ENCODE assay signal across 28 mouse cellular contexts in the genomic region with DNA sequence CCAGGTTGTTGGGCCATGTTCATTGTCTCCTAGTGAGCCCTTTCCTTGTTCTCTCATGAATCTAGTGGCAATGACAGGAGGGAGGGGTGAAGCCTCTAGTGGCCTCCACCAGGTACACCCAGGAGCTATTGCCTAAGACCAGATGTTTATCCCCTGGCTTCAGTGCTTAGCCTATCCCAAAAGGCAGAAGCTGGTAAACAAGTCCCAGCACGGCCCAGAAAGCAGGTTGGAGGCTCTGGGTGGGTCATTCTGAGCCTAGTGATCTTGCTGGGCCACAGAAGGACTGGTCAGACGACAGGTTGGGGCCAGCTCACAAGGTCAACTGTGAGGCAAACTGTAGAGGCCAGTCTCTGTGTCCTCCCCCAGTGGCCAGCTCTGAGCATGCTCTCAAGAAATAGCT. TPM values are rescaled to one million over a fixed set of nuclear protein-coding genes. Genes with fewer than 3 reads are reported as not detected.
DNase-seq lines count a peak whose midpoint lies in the region; ATAC-seq and TF ChIP-seq lines count a peak whose summit lies in the region.
"Had no signal": no experiment of that assay in that cellular context is flagged by ENCODE, and none has a peak within 500 bp of the region (broad histone marks: within the 10 kb centered on the region; RNA-seq: fewer than 3 reads in every experiment).

No protein-coding gene starts in this region.

- H3K27me3 ChIP-seq in liver, adult 2 months (ENCODE audit: control insufficient read depth, insufficient read depth, low read length), result no peaks in the 10 kb centered on the region
- no peaks in the 10 kb centered on the region for H3K27me3 ChIP-seq in lung, postnatal 0 days (replicated peaks; ENCODE audit: insufficient read depth, low read length)
- H3K27me3 ChIP-seq: CH12.LX; embryonic facial prominence, embryonic 15.5 days; forebrain, embryonic 15.5 days; heart, embryonic 15.5 days; hindbrain, embryonic 13.5 days; Patski had no signal

- H3K4me2 ChIP-seq in lung, postnatal 0 days (replicated peaks; ENCODE audit: low read depth, low read length), result no peak overlapping the region
- H3K4me2 ChIP-seq: embryonic facial prominence, embryonic 15.5 days; forebrain, embryonic 15.5 days; heart, embryonic 11.5 days; heart, embryonic 15.5 days; hindbrain, embryonic 13.5 days had no signal

- H3K9ac ChIP-seq in liver, adult 2 months (ENCODE audit: low read depth, low read length), result no peak overlapping the region; the same call in 1 of the 2 replicates
- no peak overlapping the region for H3K9ac ChIP-seq in lung, postnatal 0 days (replicated peaks; ENCODE audit: low read depth)
- H3K9ac ChIP-seq: embryonic facial prominence, embryonic 15.5 days; forebrain, embryonic 15.5 days; heart, embryonic 15.5 days; hindbrain, embryonic 13.5 days had no signal

- no peak for TF ChIP-seq POLR2A in liver, adult 2 months (IDR thresholded peaks at IDR 0.05; ENCODE audit: extremely low read depth, insufficient read depth, low read length)

- no peaks in the 10 kb centered on the region for H3K79me2 ChIP-seq in liver, adult 2 months (ENCODE audit: control insufficient read depth, insufficient read depth, low read length)

- TF ChIP-seq CTCF in liver, adult 2 months (IDR thresholded peaks at IDR 0.05; ENCODE audit: low read depth, low read length), result peak; percentile 16; the same call in 1 of the 2 replicates
- TF ChIP-seq CTCF in lung, postnatal 0 days (IDR thresholded peaks at IDR 0.05), result 0 out of 2 replicates have a peak, but pooled peaks have one; percentile 1

- H3K27ac ChIP-seq in liver, adult 2 months (replicated peaks; ENCODE audit: insufficient read depth, low read depth, low read length), result peak overlapping the region; percentile 69
- no peak overlapping the region for H3K27ac ChIP-seq in lung, postnatal 0 days (ENCODE audit: low read length)
- H3K27ac ChIP-seq: embryonic facial prominence, embryonic 15.5 days; forebrain, embryonic 10.5 days; forebrain, embryonic 15.5 days; heart, adult 2 months; heart, embryonic 15.5 days; hindbrain, embryonic 13.5 days had no signal

- no peaks in the 10 kb centered on the region for H3K36me3 ChIP-seq in liver, adult 2 months (ENCODE audit: control insufficient read depth, insufficient read depth, low read length)
- H3K36me3 ChIP-seq in lung, postnatal 0 days (ENCODE audit: insufficient read depth, low read length), result no peaks in the 10 kb centered on the region
- H3K36me3 ChIP-seq: embryonic facial prominence, embryonic 15.5 days; forebrain, embryonic 10.5 days; forebrain, embryonic 15.5 days; heart, embryonic 15.5 days; hindbrain, embryonic 13.5 days had no signal

- ATAC-seq in lung, postnatal 0 days, result peak; percentile 40
- ATAC-seq: activated CD4-positive, CD25-positive, alpha-beta regulatory T cell, adult 4 months; forebrain, embryonic 15.5 days; Patski had no signal

- peaks cover 5% of the 10 kb centered on the region for H3K4me1 ChIP-seq in liver, adult 2 months (ENCODE audit: control insufficient read depth, insufficient read depth, low read length)
- no peaks in the 10 kb centered on the region for H3K4me1 ChIP-seq in lung, postnatal 0 days (ENCODE audit: insufficient read depth, low read depth, low read length)
- H3K4me1 ChIP-seq: embryonic facial prominence, embryonic 15.5 days; forebrain, embryonic 10.5 days; forebrain, embryonic 15.5 days; heart, embryonic 15.5 days; hindbrain, embryonic 13.5 days had no signal

- no peaks in the 10 kb centered on the region for H3K9me3 ChIP-seq in lung, postnatal 0 days (ENCODE audit: low read length)
- H3K9me3 ChIP-seq: embryonic facial prominence, embryonic 15.5 days; forebrain, embryonic 10.5 days; forebrain, embryonic 15.5 days; heart, embryonic 15.5 days; hindbrain, embryonic 13.5 days had no signal

- H3K4me3 ChIP-seq in liver, adult 2 months (ENCODE audit: insufficient read depth, low read depth, low read length), result no peak overlapping the region
- no peak overlapping the region for H3K4me3 ChIP-seq in lung, postnatal 0 days (ENCODE audit: low read depth, low read length)
- H3K4me3 ChIP-seq: embryonic facial prominence, embryonic 15.5 days; erythroblast, embryonic 14.5 days; forebrain, embryonic 10.5 days; forebrain, embryonic 15.5 days; heart, adult 2 months; heart, embryonic 15.5 days; hindbrain, embryonic 13.5 days had no signal

- no peak for TF ChIP-seq EP300 in lung, postnatal 0 days (IDR thresholded peaks at IDR 0.05)

- peak; percentile 92 for DNase-seq in liver, adult 2 months (ENCODE audit: extremely low read depth, low read depth, low spot score)
- no peak for DNase-seq in liver
- DNase-seq in lung, postnatal 0 days (ENCODE audit: low spot score), result no peak
- no peak for DNase-seq in lung, postnatal 14 days
- DNase-seq in urinary bladder, postnatal 14 days (ENCODE audit: low spot score), result peak; percentile 71
- no peak for DNase-seq in urinary bladder, postnatal 10 days (ENCODE audit: low spot score)
- DNase-seq in layer of hippocampus, postnatal 14 days (ENCODE audit: low spot score in 2 of 2), result no peak
- DNase-seq: adrenal gland, adult 2 months; adrenal gland, postnatal 36 days; cerebellum, adult 2 months; cerebellum, postnatal 14 days; embryo, embryonic 11 days; gastrocnemius, postnatal 10 days; heart, adult 2 months; heart, postnatal 14 days had no signal

- WGBS in liver, adult 2 months, result 12% methylated on average over 2 of the region's 2 CpGs
- WGBS in lung, postnatal 0 days, result 41% methylated on average over 2 of the region's 2 CpGs

RNA-seq across cellular contexts. Expression of gene Scgb1a1, which starts 3.0 kb away (rescaled TPM):
- not detected in 2 replicates for total RNA-seq in liver, adult 2 months (2014; rRNA removed)
- 1.4 and 1.6 TPM in 2 replicates for polyA plus RNA-seq in liver, adult 2 months (2012; rRNA removed)
- 26,192 and 26,425 TPM in 2 replicates for polyA plus RNA-seq in lung, postnatal 0 days (2015; fragmentation: Nextera tagmentation; extraction: Ambion mirVana)
- not detected for total RNA-seq in layer of hippocampus, postnatal 14 days (2021)
- total RNA-seq: adrenal gland, adult 2 months; adrenal gland, postnatal 36 days; CH12.LX; common myeloid progenitor, adult 5-6 weeks; hematopoietic stem cell, adult 5-6 weeks had no signal
- polyA plus RNA-seq: activated CD4-positive, CD25-positive, alpha-beta regulatory T cell, adult 4 months; adrenal gland, adult 2 months; cerebellum, adult 2 months; embryonic facial prominence, embryonic 11.5 days; erythroblast, embryonic 14.5 days; forebrain, embryonic 10.5 days; forebrain, embryonic 15.5 days; heart, embryonic 11.5 days; hindbrain, embryonic 13.5 days; Patski had no signal

RNA-seq across cellular contexts. Expression of gene Asrgl1, which starts 44.7 kb away (rescaled TPM):
- total RNA-seq in liver, adult 2 months (2014; rRNA removed), result 5.7 and 7.6 TPM in 2 replicates
- polyA plus RNA-seq in liver, adult 2 months (2012; rRNA removed), result 1.7 and 2.0 TPM in 2 replicates
- polyA plus RNA-seq in lung, postnatal 0 days (2015; fragmentation: Nextera tagmentation; extraction: Ambion mirVana), result 5.9 and 7.9 TPM in 2 replicates
- total RNA-seq in layer of hippocampus, postnatal 14 days (2021), result 100 to 1,000 TPM; 134 to 142 TPM

Comparison
In these comparisons a context has a peak if more than half of its experiments do, and no peak if none do; other contexts are left out.
1. DNase-seq: peak in liver, adult 2 months (single experiment) and urinary bladder, postnatal 14 days (single experiment); none in liver (single experiment), lung, postnatal 0 days (single experiment), lung, postnatal 14 days (single experiment), urinary bladder, postnatal 10 days (single experiment) and layer of hippocampus, postnatal 14 days (0 of 2).
2. RNA of gene Asrgl1, which starts 44.7 kb away (total RNA-seq): 134 to 142 TPM in layer of hippocampus, postnatal 14 days; 5.7 to 7.6 TPM in liver, adult 2 months; every median in the first group is over 10 times any median in the second.